Mouse (Mus musculus) spleen, adult 2 months (tissue): ENCODE data around the gene Gale.

Experiments
- CTCF ChIP-seq: fragments of 200-500 bp; IDR thresholded peaks from 2 replicates; pipeline ENCODE4 v1.5.1; 2011; ENCODE audit warnings: mild to moderate bottlenecking, inconsistent platforms; ENCODE audit not compliant: insufficient read depth, insufficient read length, insufficient replicate concordance; ENCODE audit errors: extremely low read depth
- POLR2A ChIP-seq: fragments of 200-500 bp; IDR thresholded peaks from 2 replicates; pipeline ENCODE4 v1.6.1; 2011; ENCODE audit warnings: low read depth, low read length, inconsistent platforms

DNA sequence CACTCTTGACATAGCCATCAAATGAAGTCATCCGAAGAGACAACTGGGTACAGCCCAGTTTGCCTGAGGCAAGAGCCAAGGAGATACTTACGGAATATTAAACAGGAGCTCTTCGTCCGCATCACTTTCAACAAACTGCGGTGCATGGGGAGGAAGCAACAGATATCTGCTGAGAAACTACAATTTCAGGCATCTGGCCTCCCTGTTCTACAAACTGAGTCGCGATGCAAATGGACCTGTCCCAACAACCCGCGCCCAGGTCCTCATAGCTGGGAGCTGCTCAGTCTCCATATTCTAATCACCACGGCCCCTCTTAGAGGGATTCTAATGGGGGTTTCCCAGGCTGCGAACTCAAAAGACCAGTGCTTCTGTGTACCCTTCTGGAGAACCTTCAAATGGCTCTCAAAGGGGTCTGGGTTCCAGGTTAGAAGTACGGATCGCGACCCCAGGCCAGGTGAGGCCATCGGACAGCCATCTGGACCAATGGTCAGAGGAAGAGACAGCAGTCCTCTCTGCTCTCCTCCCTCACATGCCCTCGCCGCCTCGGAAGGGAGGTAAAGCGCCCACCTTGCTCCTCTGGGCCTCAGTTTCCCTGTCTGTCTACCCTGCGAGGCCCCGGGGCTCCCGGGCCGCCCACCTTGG is 22.9 kb downstream of the Gale start:
- TF ChIP-seq CTCF (no peak), POLR2A (no peak)
